21 mouse cellular contexts compared by ENCODE assay signal in genomic region chr13:115513914-115514313, GRCm38 (mm10).
DNase-seq lines count a peak whose midpoint lies in the region; ATAC-seq and TF ChIP-seq lines count a peak whose summit lies in the region.
"Had no signal": no experiment of that assay in that cellular context is flagged by ENCODE, and none has a peak within 500 bp of the region (broad histone marks: within the 10 kb centered on the region; RNA-seq: fewer than 3 reads in every experiment).

No protein-coding gene starts in this region.

- no peak overlapping the region for H3K27ac ChIP-seq in forebrain, embryonic 13.5 days
- no peak overlapping the region for H3K27ac ChIP-seq in forebrain, embryonic 15.5 days (replicated peaks)
- H3K27ac ChIP-seq in hindbrain, postnatal 0 days, result no peak overlapping the region
- H3K27ac ChIP-seq in hindbrain, embryonic 14.5 days, result no peak overlapping the region
- H3K27ac ChIP-seq in thymus, adult 2 months (ENCODE audit: control insufficient read depth, insufficient read depth, low read length), result no peak overlapping the region
- H3K27ac ChIP-seq: embryonic facial prominence, embryonic 10.5 days; gastrocnemius, adult 2 months; hindbrain, embryonic 10.5 days; hindbrain, embryonic 15.5 days had no signal

- H3K9ac ChIP-seq in forebrain, embryonic 13.5 days, result no peak overlapping the region
- H3K9ac ChIP-seq in forebrain, embryonic 15.5 days (replicated peaks), result no peak overlapping the region
- H3K9ac ChIP-seq in hindbrain, postnatal 0 days (replicated peaks; ENCODE audit: low read length), result no peak overlapping the region
- no peak overlapping the region for H3K9ac ChIP-seq in hindbrain, embryonic 14.5 days
- H3K9ac ChIP-seq: heart, embryonic 12.5 days; hindbrain, embryonic 15.5 days had no signal

- H3K36me3 ChIP-seq in forebrain, embryonic 13.5 days (ENCODE audit: poor library complexity, severe bottlenecking), result no peaks in the 10 kb centered on the region
- no peaks in the 10 kb centered on the region for H3K36me3 ChIP-seq in forebrain, embryonic 15.5 days
- H3K36me3 ChIP-seq in hindbrain, postnatal 0 days (ENCODE audit: insufficient read depth, low read length), result no peaks in the 10 kb centered on the region
- H3K36me3 ChIP-seq in hindbrain, embryonic 14.5 days (replicated peaks; ENCODE audit: control insufficient read depth, insufficient read depth), result no peaks in the 10 kb centered on the region
- no peaks in the 10 kb centered on the region for H3K36me3 ChIP-seq in thymus, adult 2 months (ENCODE audit: control insufficient read depth, insufficient read depth, low read length)
- H3K36me3 ChIP-seq: embryonic facial prominence, embryonic 10.5 days; heart, embryonic 12.5 days; hindbrain, embryonic 10.5 days; hindbrain, embryonic 15.5 days had no signal

- H3K4me3 ChIP-seq in forebrain, embryonic 13.5 days, result no peak overlapping the region
- H3K4me3 ChIP-seq in forebrain, embryonic 15.5 days, result no peak overlapping the region
- H3K4me3 ChIP-seq in hindbrain, postnatal 0 days (ENCODE audit: low read length), result no peak overlapping the region
- no peak overlapping the region for H3K4me3 ChIP-seq in hindbrain, embryonic 14.5 days (replicated peaks; ENCODE audit: low read length)
- no peak overlapping the region for H3K4me3 ChIP-seq in thymus, adult 2 months (ENCODE audit: control insufficient read depth, insufficient read depth, low read length)
- H3K4me3 ChIP-seq: embryonic facial prominence, embryonic 10.5 days; gastrocnemius, adult 2 months; heart, embryonic 12.5 days; hindbrain, embryonic 10.5 days; hindbrain, embryonic 15.5 days had no signal

- no peaks in the 10 kb centered on the region for H3K9me3 ChIP-seq in forebrain, embryonic 13.5 days (replicated peaks)
- H3K9me3 ChIP-seq in forebrain, embryonic 15.5 days, result no peaks in the 10 kb centered on the region
- H3K9me3 ChIP-seq in hindbrain, postnatal 0 days (ENCODE audit: low read length), result no peaks in the 10 kb centered on the region
- no peaks in the 10 kb centered on the region for H3K9me3 ChIP-seq in hindbrain, embryonic 14.5 days (ENCODE audit: control insufficient read depth, low read length)
- H3K9me3 ChIP-seq: embryonic facial prominence, embryonic 10.5 days; heart, embryonic 12.5 days; hindbrain, embryonic 10.5 days; hindbrain, embryonic 15.5 days had no signal

- H3K27me3 ChIP-seq in forebrain, embryonic 13.5 days, result no peaks in the 10 kb centered on the region
- no peaks in the 10 kb centered on the region for H3K27me3 ChIP-seq in forebrain, embryonic 15.5 days
- no peaks in the 10 kb centered on the region for H3K27me3 ChIP-seq in hindbrain, postnatal 0 days (ENCODE audit: insufficient read depth, low read length)
- H3K27me3 ChIP-seq in hindbrain, embryonic 14.5 days (ENCODE audit: control insufficient read depth, insufficient read depth, low read length), result no peaks in the 10 kb centered on the region
- no peaks in the 10 kb centered on the region for H3K27me3 ChIP-seq in thymus, adult 2 months (ENCODE audit: control insufficient read depth, insufficient read depth, low read length)
- H3K27me3 ChIP-seq: CH12.LX; heart, embryonic 12.5 days; hindbrain, embryonic 15.5 days had no signal

- no peak overlapping the region for H3K4me2 ChIP-seq in forebrain, embryonic 13.5 days
- no peak overlapping the region for H3K4me2 ChIP-seq in forebrain, embryonic 15.5 days (replicated peaks)
- H3K4me2 ChIP-seq in hindbrain, postnatal 0 days (ENCODE audit: low read depth, low read length), result no peak overlapping the region
- no peak overlapping the region for H3K4me2 ChIP-seq in hindbrain, embryonic 14.5 days (replicated peaks)
- H3K4me2 ChIP-seq: heart, embryonic 12.5 days; hindbrain, embryonic 15.5 days had no signal

- 55% methylated on average over 8 of the region's 8 CpGs for WGBS in forebrain, embryonic 13.5 days
- 55% methylated on average over 8 of the region's 8 CpGs for WGBS in forebrain, embryonic 15.5 days
- 28% methylated on average over 8 of the region's 8 CpGs for WGBS in hindbrain, postnatal 0 days
- WGBS in hindbrain, embryonic 14.5 days, result 33% methylated on average over 8 of the region's 8 CpGs
- WGBS in thymus, adult 2 months, result 87% methylated on average over 8 of the region's 8 CpGs

- H3K4me1 ChIP-seq in forebrain, embryonic 13.5 days, result no peaks in the 10 kb centered on the region
- H3K4me1 ChIP-seq in forebrain, embryonic 15.5 days, result no peaks in the 10 kb centered on the region
- H3K4me1 ChIP-seq in hindbrain, postnatal 0 days (ENCODE audit: insufficient read depth, low read length), result no peaks in the 10 kb centered on the region
- no peaks in the 10 kb centered on the region for H3K4me1 ChIP-seq in hindbrain, embryonic 14.5 days (replicated peaks; ENCODE audit: control insufficient read depth, insufficient read depth, low read length)
- no peaks in the 10 kb centered on the region for H3K4me1 ChIP-seq in thymus, adult 2 months (replicated peaks; ENCODE audit: control insufficient read depth, insufficient read depth, low read length)
- H3K4me1 ChIP-seq: embryonic facial prominence, embryonic 10.5 days; heart, embryonic 12.5 days; hindbrain, embryonic 15.5 days had no signal

- TF ChIP-seq CTCF in hindbrain, postnatal 0 days (IDR thresholded peaks at IDR 0.05; ENCODE audit: low read depth), result no peak
- no peak for TF ChIP-seq CTCF in thymus, adult 2 months (IDR thresholded peaks at IDR 0.05; ENCODE audit: borderline replicate concordance, control insufficient read depth, extremely low read depth, insufficient read depth, low read length, poor library complexity)

- peak; percentile 12 for DNase-seq in hindbrain, postnatal 0 days (ENCODE audit: low spot score)
- DNase-seq in hindbrain, embryonic 14.5 days (ENCODE audit: low spot score), result no peak
- peak; percentile 9 for DNase-seq in retina, embryonic 14.5 days (ENCODE audit: low spot score)
- DNase-seq in retina, postnatal 1 day, result no peak
- no peak for DNase-seq in thymus, adult 2 months
- DNase-seq: adrenal gland, postnatal 14 days; cerebellum, adult 2 months; cerebellum, postnatal 10 days; gastrocnemius, adult 2 months; gastrocnemius, postnatal 25 days had no signal

- no peak for TF ChIP-seq POLR2A in thymus, adult 2 months (IDR thresholded peaks at IDR 0.05; ENCODE audit: control insufficient read depth, extremely low read depth, insufficient read depth, low read length, poor library complexity)

- peak; percentile 57; the same call in 1 of the 2 replicates for ATAC-seq in forebrain, embryonic 13.5 days
- ATAC-seq in forebrain, embryonic 15.5 days (replicated peaks), result no peak
- no peak for ATAC-seq in hindbrain, postnatal 0 days
- no peak for ATAC-seq in hindbrain, embryonic 14.5 days (ENCODE audit: low FRiP score)
- ATAC-seq: activated CD4-positive, CD25-positive, alpha-beta regulatory T cell, adult 4 months; inflammation-experienced regulatory T-cells, adult 6 months; intestine, postnatal 0 days; Patski had no signal

Comparison
In these comparisons a context has a peak if more than half of its experiments do, and no peak if none do; other contexts are left out.
1. DNase-seq: peak in hindbrain, postnatal 0 days (single experiment) and retina, embryonic 14.5 days (single experiment); none in hindbrain, embryonic 14.5 days (single experiment), retina, postnatal 1 day (single experiment) and thymus, adult 2 months (single experiment).